Mouse (Mus musculus) spleen, postnatal 4 days (tissue): ENCODE measurements around the gene Slc26a3.

Experiments used
- DNase-seq, 2 experiments: peaks; one replicate each; pipeline ENCODE4 v3.0.0; 2022; ENCODE audit warnings: low spot score in 2 of 2

Slc26a3 gene

DNA sequence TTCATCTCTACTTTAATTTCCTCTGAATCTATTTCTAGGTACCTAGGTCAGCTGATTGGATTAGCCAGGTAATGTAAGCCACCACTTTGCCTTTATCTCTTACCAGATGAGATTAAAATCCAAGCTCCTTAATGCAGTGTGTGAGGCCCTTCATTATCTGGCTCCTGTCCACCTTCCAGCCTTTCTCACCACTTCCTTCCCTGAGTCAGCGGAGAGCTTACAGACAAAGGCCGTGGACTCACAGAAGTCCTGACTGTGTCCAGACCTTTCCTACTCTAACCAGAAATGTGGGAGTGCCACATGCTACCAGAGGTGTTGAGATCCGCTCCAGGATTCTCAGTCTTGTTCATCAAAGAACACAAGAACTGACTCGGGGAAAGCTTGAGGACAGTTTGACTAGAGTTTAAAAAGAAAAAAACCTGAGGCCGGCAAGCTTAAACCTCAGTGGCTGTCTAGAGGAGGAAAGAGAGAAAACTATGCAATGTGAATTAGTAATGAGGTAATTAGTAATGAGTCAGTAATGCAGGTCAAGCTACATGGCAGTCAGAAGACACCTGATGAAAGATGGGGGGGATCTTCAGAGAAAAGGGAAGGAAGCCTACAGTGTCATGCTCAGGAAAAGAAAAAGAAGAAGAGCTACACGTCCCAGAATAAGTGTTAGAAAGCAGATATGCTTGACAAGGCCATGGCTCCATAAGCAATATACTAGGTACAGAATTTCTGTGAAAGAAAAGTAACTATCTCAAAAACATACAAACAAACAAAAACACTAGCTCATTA is 123.2 kb downstream of the Slc26a3 start:
- DNase-seq = no peak

DNA sequence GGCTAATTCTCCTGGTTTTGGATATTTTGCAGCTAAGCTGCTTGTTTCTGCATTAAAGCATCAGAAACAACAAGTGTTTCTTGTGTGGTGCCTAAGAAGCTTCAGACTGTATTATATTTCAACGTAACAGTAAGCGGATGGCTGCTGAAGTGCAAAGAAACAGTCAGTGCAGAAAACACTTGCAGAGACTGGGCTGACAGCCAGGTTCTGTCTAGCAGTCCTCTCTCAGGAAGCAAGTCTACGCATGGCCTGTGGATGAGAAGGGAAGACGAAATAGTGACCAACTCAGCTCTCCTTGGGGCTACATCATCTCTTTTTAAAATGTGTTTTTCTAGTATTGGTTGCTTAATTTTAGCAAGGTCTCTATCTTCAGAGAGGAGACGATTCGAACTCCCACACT is 129.4 kb downstream of the Slc26a3 start:
- DNase-seq = no peak

DNA sequence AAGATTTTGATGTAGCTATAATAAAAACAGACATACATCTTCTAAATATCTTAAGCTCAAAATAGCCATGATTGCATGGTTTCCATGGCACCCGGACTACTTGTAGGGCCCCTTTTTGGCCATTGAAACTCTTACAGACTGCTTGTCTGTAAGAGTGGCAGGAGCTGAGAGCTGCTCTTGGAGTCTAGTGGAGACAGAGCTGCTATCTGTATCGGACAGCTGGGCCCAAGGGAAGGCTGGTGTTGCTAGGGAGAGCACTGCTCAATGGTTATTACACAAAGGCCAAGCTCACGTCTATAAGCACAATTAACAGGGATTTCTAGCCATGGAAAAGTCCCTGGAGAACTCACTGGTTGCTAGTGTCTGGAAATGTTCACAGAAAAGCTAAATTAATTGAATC is 130.7 kb downstream of the Slc26a3 start:
- no peak for DNase-seq
